Comparison of ENCODE assay signal across 26 mouse cellular contexts in genomic region chr11:75643323-75643722, GRCm38 (mm10).
"Had no signal": no experiment of that assay in that cellular context is flagged by ENCODE, and none has a peak within 500 bp of the region (broad histone marks: within the 10 kb centered on the region; RNA-seq: fewer than 3 reads in every experiment).

No protein-coding gene starts in this region.

- H3K4me2 ChIP-seq: heart, embryonic 12.5 days; hindbrain, embryonic 12.5 days; hindbrain, embryonic 15.5 days; intestine, embryonic 15.5 days; limb, embryonic 12.5 days; liver, embryonic 11.5 days; liver, embryonic 13.5 days; liver, embryonic 15.5 days had no signal

- H3K4me1 ChIP-seq: hindbrain, embryonic 10.5 days; hindbrain, embryonic 12.5 days; intestine, embryonic 15.5 days; limb, embryonic 10.5 days; limb, embryonic 12.5 days had no signal

- H3K27me3 ChIP-seq: heart, embryonic 12.5 days; hindbrain, embryonic 12.5 days; hindbrain, embryonic 15.5 days; intestine, embryonic 15.5 days; limb, embryonic 12.5 days; liver, embryonic 13.5 days; liver, embryonic 15.5 days had no signal

- H3K36me3 ChIP-seq: intestine, embryonic 15.5 days; limb, embryonic 10.5 days had no signal

- H3K9me3 ChIP-seq: heart, embryonic 10.5 days; heart, embryonic 12.5 days; hindbrain, embryonic 10.5 days; hindbrain, embryonic 12.5 days; hindbrain, embryonic 15.5 days; intestine, embryonic 15.5 days; limb, embryonic 10.5 days; limb, embryonic 12.5 days; liver, embryonic 13.5 days; liver, embryonic 15.5 days had no signal

- H3K9ac ChIP-seq: heart, embryonic 12.5 days; hindbrain, embryonic 12.5 days; hindbrain, embryonic 15.5 days; intestine, embryonic 15.5 days; limb, embryonic 12.5 days; liver, embryonic 13.5 days; liver, embryonic 15.5 days; liver, postnatal 0 days had no signal

- H3K4me3 ChIP-seq: heart, embryonic 10.5 days; heart, embryonic 12.5 days; hindbrain, embryonic 10.5 days; hindbrain, embryonic 12.5 days; hindbrain, embryonic 15.5 days; intestine, embryonic 15.5 days; layer of hippocampus, adult 2 months; left cerebral cortex, adult 2 months; limb, embryonic 10.5 days; limb, embryonic 12.5 days; liver, embryonic 13.5 days; liver, embryonic 15.5 days had no signal

- H3K27ac ChIP-seq: heart, embryonic 10.5 days; hindbrain, embryonic 10.5 days; hindbrain, embryonic 12.5 days; hindbrain, embryonic 15.5 days; intestine, embryonic 15.5 days; layer of hippocampus, adult 2 months; left cerebral cortex, adult 2 months; limb, embryonic 10.5 days; limb, embryonic 12.5 days; liver, embryonic 13.5 days; liver, embryonic 15.5 days had no signal

- ATAC-seq: forebrain, embryonic 16.5 days; inflammation-experienced regulatory T-cells, adult 6 months; intestine, embryonic 15.5 days; intestine, postnatal 0 days; liver, postnatal 0 days had no signal

- DNase-seq: gastrocnemius, postnatal 10 days; gastrocnemius, postnatal 25 days; heart, adult 18-20 months; heart, postnatal 10 days; heart, postnatal 4 days; kidney, adult 2 months; kidney, postnatal 14 days; kidney, postnatal 36 days; liver; liver, embryonic 13.5 days; liver, postnatal 0 days had no signal
